Mouse (Mus musculus): ENCODE data around the gene Garem2. TPM values are rescaled to one million over a fixed set of nuclear protein-coding genes. Genes with fewer than 3 reads are reported as not detected.
A peak's percentile ranks its signal among the peaks of the same experiment; 100 is the strongest.

Garem2 gene
- polyA plus RNA-seq, 1 experiment from 2014 or later = 20.6 TPM

DNA sequence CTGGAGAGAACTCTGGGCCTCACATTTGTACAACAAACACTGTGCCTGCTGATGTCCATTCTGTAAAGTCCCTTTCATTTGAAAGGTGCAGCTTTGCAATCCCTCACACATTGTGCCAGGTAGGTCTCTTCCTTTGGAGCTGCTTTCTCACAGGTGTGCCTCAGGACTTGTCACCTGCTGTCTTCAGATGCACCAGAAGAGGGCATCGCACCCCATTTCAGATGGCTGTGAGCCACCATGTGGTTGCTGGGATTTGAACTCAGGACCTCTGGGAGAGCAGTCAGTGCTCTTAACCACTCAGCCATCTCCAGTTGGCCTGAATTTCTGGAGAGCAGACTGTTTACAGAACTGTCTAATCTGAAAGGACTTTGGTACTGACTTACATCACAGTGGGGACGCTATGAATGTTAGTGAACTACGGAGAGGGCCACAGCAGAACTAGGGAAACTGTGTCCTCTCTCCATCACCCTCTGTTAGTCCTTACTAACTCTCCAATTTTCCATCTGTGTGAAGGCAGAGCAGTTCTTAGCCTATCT, 7.6 kb downstream of the Garem2 start:
- H3K27ac ChIP-seq = no peak overlapping the region
- 90% methylated on average over 3 of the region's 3 CpGs for WGBS
- peaks cover 60% of the 10 kb centered on the region for H3K4me1 ChIP-seq (replicated peaks)
- no peaks in the 10 kb centered on the region for H3K9me3 ChIP-seq
- H3K27me3 ChIP-seq = peaks cover 26% of the 10 kb centered on the region
- no peak overlapping the region for H3K9ac ChIP-seq (replicated peaks)
- no peak overlapping the region for H3K4me2 ChIP-seq (replicated peaks)
- H3K36me3 ChIP-seq = peaks cover 43% of the 10 kb centered on the region
- no peak overlapping the region for H3K4me3 ChIP-seq (replicated peaks)
- no peak for ATAC-seq

DNA sequence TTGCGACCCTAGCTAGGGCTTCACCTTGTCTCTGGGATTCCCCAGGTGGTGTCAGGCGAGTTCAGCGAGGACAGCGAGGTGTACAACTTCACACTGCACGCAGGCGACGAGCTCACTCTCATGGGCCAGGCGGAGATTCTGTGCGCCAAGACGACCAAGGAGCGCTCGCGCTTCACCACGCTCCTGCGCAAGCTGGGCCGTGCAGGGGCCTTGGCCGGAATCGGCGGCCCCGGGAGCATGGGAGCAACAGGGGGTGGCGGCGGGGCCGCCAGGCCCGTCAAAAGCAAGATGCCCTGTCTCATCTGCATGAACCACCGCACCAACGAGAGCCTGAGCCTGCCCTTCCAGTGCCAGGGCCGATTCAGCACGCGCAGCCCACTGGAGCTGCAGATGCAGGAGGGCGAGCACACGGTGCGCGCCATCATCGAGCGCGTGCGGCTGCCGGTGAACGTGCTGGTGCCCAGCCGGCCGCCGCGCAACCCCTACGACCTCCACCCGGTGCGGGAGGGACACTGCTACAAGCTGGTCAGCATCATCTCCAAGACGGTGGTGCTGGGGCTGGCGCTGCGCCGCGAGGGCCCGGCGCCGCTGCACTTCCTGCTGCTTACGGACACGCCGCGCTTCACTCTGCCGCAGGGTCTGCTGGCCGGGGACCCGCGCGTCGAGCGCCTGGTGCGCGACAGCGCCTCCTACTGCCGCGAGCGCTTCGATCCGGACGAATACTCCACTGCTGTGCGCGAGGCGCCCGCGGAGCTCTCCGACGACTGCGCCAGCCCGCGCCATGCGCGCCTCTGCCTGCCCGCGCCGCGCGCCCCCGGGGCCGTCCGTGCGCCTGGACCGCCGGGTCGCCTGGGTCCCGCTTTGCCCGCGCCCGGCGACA, 9.2 kb downstream of the Garem2 start:
- peak overlapping the region; percentile 71 for H3K4me2 ChIP-seq (replicated peaks)
- H3K9ac ChIP-seq (replicated peaks) = peak overlapping the region; percentile 71
- peak overlapping the region; percentile 50 for H3K4me3 ChIP-seq (replicated peaks)
- 1% methylated on average over 90 of the region's 103 CpGs for WGBS
- peak; percentile 86 for ATAC-seq
- H3K4me1 ChIP-seq (replicated peaks) = peaks cover 47% of the 10 kb centered on the region
- no peaks in the 10 kb centered on the region for H3K9me3 ChIP-seq
- peak overlapping the region; percentile 51; the same call in 1 of the 2 replicates for H3K27ac ChIP-seq
- H3K27me3 ChIP-seq = peaks cover 26% of the 10 kb centered on the region
- H3K36me3 ChIP-seq = peaks cover 56% of the 10 kb centered on the region

DNA sequence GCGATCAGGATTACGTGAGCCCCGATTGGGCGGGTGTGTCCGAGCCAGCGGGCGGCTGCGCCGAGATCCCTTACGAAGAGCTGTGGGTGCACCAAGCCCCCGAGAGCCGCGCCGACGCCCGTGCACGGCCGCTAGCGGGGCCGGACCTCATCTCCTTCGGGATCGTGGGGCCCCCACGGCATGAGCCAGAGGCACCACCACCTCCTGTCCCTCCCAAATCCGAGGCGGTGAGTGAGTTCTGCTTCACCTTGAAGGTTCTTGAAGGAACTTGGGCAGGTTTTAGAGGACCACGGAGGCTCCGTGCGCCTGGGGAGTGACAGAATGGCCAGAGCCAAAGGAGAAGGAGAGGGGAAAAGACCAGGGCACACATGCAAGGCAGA, 9.8 kb downstream of the Garem2 start:
- Histone ChIP-seq H3K4me3 (replicated peaks) (peak overlapping the region; percentile 50), H3K9me3 (no peaks in the 10 kb centered on the region), H3K4me1 (replicated peaks) (peaks cover 41% of the 10 kb centered on the region), H3K27ac (no peak overlapping the region), H3K4me2 (replicated peaks) (peak overlapping the region; percentile 71), H3K9ac (replicated peaks) (peak overlapping the region; percentile 71), H3K27me3 (peaks cover 26% of the 10 kb centered on the region), H3K36me3 (peaks cover 62% of the 10 kb centered on the region)
- ATAC-seq = no peak; the same call in 1 of the 2 replicates
- 4% methylated on average over 27 of the region's 28 CpGs for WGBS

DNA sequence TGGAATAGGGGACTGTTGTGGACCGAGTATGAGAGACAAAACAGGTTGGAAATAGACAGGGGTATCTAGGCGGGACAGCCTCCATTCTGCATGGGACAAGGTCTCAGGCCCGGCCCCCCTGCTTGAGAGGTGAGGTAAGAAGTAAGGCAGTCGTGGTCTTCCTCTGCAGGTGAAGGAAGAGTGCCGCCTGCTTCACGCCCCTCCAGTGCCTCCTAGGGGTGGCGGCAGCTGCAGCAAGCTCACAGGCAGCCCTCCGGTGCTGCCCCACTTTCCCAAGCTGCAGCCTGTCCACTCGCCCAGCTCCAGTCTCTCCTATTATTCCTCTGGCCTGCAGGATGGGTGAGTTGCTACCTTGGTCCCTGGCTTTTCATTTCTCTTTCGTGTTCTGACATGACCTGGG, 10.8 kb downstream of the Garem2 start:
- no peak for ATAC-seq

DNA sequence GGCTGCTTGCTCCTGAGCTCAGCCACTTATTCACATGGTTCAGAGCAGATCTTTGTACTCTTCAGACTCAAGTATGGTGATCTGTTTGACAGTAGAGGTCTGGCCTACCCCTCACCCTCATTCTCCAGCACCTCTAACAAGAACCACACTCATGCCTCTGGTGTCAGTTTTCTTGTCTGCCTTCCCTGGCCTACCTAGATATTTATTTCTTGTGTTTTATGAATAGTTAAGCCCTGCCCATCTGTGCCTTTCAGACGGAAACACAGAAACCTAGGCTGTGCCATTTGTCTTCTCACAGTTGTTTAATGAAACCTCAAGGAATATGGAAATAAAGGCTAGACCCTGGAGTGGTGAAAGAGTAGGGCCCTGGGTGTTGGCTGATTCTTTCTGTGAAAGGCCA, 13.1 kb downstream of the Garem2 start:
- Histone ChIP-seq H3K4me3 (replicated peaks) (no peak overlapping the region), H3K9me3 (no peaks in the 10 kb centered on the region), H3K27me3 (peaks cover 18% of the 10 kb centered on the region), H3K9ac (replicated peaks) (no peak overlapping the region), H3K4me1 (replicated peaks) (peaks cover 18% of the 10 kb centered on the region), H3K27ac (no peak overlapping the region), H3K36me3 (peaks cover 83% of the 10 kb centered on the region), H3K4me2 (replicated peaks) (no peak overlapping the region)
- 90% methylated on average over 1 of the region's 1 CpGs for WGBS
- ATAC-seq = no peak

More for the DNA sequence above, 10.8 kb downstream of the Garem2 start:
- H3K36me3 ChIP-seq = peaks cover 72% of the 10 kb centered on the region
- H3K4me3 ChIP-seq (replicated peaks) = no peak overlapping the region
- no peak overlapping the region for H3K9ac ChIP-seq (replicated peaks)
- H3K4me1 ChIP-seq (replicated peaks) = peaks cover 32% of the 10 kb centered on the region
- 45% methylated on average over 10 of the region's 10 CpGs for WGBS
- H3K27me3 ChIP-seq = peaks cover 26% of the 10 kb centered on the region
- H3K9me3 ChIP-seq = no peaks in the 10 kb centered on the region
- H3K27ac ChIP-seq = no peak overlapping the region
- no peak overlapping the region for H3K4me2 ChIP-seq (replicated peaks)

DNA sequence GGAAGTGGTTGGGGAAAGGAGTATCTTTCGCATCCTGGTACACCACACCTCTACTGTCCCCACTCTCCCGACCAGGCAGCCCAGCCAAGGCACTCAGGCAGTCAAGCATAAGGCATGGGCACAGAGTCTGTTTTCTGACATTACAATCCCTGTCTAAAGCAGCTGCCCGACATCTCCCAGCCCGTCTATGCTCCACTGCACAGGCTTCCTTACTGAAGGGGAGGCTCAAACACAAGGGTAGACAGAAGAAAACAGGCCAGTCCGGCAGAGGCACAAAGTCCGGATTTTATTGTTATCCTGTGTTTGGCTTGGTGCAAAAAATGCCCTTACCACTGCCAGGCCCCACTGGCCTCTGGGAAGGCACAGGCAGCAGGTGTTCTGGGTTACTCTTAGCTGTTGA, 14.2 kb downstream of the Garem2 start:
- 73% methylated on average over 6 of the region's 6 CpGs for WGBS
- Histone ChIP-seq H3K4me1 (replicated peaks) (peaks cover 7% of the 10 kb centered on the region), H3K9me3 (no peaks in the 10 kb centered on the region), H3K4me2 (replicated peaks) (no peak overlapping the region), H3K9ac (replicated peaks) (no peak overlapping the region), H3K27ac (no peak overlapping the region), H3K27me3 (peaks cover 6% of the 10 kb centered on the region; the same call in 1 of the 2 replicates), H3K4me3 (replicated peaks) (no peak overlapping the region), H3K36me3 (peaks cover 95% of the 10 kb centered on the region)
- no peak for ATAC-seq

DNA sequence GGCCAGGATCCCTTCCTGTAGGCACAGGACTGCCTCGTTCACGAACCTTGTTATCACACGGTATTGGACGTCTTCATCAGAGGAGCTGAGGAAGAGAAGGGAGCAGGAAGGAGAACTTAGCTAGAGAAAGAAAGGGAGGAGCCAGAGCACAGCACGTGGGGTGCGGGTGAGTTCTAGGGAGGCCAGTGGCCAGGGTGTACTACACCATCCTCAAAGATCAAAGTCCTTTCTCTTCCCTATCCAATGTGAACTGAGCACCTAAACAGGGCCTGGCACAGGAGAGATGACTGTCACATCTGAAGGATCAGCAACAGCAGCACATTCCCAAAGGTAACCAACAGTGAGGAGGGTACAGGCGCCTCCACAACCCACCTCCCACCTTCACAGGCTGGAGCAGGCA, 15.1 kb downstream of the Garem2 start:
- peaks cover 97% of the 10 kb centered on the region for H3K36me3 ChIP-seq

DNA sequence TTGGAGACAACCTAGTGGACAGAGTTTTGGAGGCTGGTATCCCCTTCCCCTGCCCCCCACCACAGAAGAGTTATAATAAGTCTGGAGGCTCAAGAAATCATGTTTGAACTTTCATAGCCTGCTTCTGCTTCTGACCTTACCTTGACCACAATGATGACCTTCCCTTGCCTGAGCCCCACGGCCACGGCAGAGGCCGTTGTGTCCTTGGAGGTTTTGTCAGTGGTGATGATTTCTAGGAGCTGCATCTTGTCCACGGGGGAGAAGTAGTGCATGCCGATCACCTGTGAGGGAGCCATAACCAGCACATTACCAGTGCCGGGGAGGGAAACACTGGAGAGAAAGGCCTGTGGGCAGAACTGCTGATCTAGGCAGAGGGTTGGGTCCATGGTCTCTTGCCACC, 17.5 kb downstream of the Garem2 start:
- no peaks in the 10 kb centered on the region for H3K27me3 ChIP-seq
- no peak for ATAC-seq
- 95% methylated on average over 6 of the region's 6 CpGs for WGBS
- no peak overlapping the region for H3K27ac ChIP-seq
- H3K9me3 ChIP-seq = no peaks in the 10 kb centered on the region
- no peak overlapping the region for H3K4me2 ChIP-seq (replicated peaks)
- H3K36me3 ChIP-seq = peaks cover 98% of the 10 kb centered on the region
- no peaks in the 10 kb centered on the region for H3K4me1 ChIP-seq (replicated peaks)
- H3K9ac ChIP-seq (replicated peaks) = no peak overlapping the region
- no peak overlapping the region for H3K4me3 ChIP-seq (replicated peaks)

More for the DNA sequence above, 15.1 kb downstream of the Garem2 start:
- H3K4me3 ChIP-seq (replicated peaks) = no peak overlapping the region
- no peak overlapping the region for H3K9ac ChIP-seq (replicated peaks)
- no peak for ATAC-seq
- no peak overlapping the region for H3K4me2 ChIP-seq (replicated peaks)
- H3K4me1 ChIP-seq (replicated peaks) = no peaks in the 10 kb centered on the region
- WGBS = 86% methylated on average over 7 of the region's 7 CpGs
- H3K9me3 ChIP-seq = no peaks in the 10 kb centered on the region
- H3K27me3 ChIP-seq = no peaks in the 10 kb centered on the region
- H3K27ac ChIP-seq = no peak overlapping the region

DNA sequence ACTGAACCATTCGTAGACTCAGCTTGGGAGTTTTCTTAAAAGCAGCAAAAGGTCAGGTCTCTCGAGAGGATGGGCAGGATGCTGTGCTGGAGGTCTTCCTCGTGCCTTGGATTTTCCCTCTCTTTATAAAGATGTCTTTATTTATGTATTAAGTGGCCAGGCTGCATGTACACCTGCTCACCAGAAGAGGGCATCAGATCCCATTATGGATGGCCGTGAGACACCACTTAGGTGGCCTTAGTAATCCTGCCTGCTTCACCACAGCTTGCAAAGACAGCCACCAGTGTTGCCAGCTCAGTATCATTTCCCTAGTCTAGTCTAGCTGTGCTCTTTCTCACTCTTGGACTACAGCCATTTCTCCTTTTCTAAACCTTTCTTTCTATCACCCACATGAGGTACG, 20.6 kb downstream of the Garem2 start:
- Histone ChIP-seq H3K27me3 (no peaks in the 10 kb centered on the region), H3K4me2 (replicated peaks) (no peak overlapping the region), H3K4me3 (replicated peaks) (no peak overlapping the region), H3K27ac (no peak overlapping the region), H3K9me3 (no peaks in the 10 kb centered on the region), H3K36me3 (peaks cover 96% of the 10 kb centered on the region), H3K9ac (replicated peaks) (no peak overlapping the region), H3K4me1 (replicated peaks) (no peaks in the 10 kb centered on the region)
- no peak for ATAC-seq
- 46% methylated on average over 5 of the region's 5 CpGs for WGBS

DNA sequence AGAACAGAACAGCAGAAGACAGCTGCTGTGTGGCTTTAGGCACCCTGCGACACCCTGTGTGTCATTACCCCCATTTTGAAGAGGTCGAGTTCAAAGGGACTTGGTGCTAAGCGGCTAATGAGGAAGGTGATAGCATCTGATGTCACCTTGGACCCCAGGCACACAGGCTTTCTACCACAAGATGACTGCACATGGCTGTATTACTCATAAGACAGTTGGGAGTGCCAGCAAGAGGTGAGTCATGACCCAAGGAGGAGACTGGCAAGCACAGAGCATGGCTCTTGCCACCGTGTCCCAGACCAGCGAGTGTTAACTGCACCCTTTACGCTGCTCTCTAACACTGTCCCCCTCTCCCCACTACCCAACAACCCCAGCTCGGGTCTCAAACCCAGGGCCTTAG, 21.8 kb downstream of the Garem2 start:
- H3K4me2 ChIP-seq (replicated peaks) = no peak overlapping the region
- H3K9me3 ChIP-seq = no peaks in the 10 kb centered on the region
- no peak for ATAC-seq
- no peak overlapping the region for H3K9ac ChIP-seq (replicated peaks)
- no peaks in the 10 kb centered on the region for H3K27me3 ChIP-seq
- H3K36me3 ChIP-seq = peaks cover 91% of the 10 kb centered on the region
- H3K4me3 ChIP-seq (replicated peaks) = no peak overlapping the region
- 94% methylated on average over 7 of the region's 7 CpGs for WGBS
- H3K4me1 ChIP-seq (replicated peaks) = no peaks in the 10 kb centered on the region
- no peak overlapping the region for H3K27ac ChIP-seq

DNA sequence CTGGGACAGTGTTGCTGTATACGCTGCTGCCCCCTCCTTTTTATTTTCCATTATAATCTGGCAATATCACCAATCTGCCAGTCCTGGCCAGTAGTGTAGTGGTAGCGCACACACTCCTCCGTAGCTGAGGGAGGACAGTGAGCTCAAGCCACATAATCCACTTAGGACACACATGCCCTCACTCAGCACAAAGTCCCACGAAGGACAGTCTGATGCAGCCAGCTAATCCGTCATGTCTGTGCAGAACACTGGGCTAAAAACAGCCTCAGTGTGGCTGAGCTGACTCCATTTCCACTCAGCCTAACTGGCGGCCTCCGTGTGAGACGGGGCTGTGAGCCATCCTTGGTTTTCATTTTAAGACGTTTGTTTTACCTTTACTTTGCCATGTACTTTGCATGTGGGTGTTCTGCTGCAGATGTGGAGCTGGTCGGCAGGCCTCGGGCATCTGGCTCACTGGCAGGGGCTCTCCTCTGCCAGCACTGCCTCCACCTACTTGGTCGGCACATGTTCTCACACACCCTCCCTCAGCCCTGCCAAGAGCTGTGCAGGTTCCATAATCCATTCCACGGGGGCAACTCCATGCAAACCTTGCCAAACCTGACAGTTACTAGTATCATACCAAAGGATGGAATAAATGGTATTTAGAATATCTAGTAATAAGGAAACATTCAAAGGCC, 23.1 kb downstream of the Garem2 start:
- no peaks in the 10 kb centered on the region for H3K27me3 ChIP-seq
- no peak overlapping the region for H3K4me3 ChIP-seq (replicated peaks)
- 91% methylated on average over 13 of the region's 13 CpGs for WGBS
- no peak overlapping the region for H3K27ac ChIP-seq
- H3K9me3 ChIP-seq = no peaks in the 10 kb centered on the region
- no peak overlapping the region for H3K9ac ChIP-seq (replicated peaks)
- ATAC-seq = no peak
- no peak overlapping the region for H3K4me2 ChIP-seq (replicated peaks)
- no peaks in the 10 kb centered on the region for H3K4me1 ChIP-seq (replicated peaks)
- H3K36me3 ChIP-seq = peaks cover 89% of the 10 kb centered on the region

DNA sequence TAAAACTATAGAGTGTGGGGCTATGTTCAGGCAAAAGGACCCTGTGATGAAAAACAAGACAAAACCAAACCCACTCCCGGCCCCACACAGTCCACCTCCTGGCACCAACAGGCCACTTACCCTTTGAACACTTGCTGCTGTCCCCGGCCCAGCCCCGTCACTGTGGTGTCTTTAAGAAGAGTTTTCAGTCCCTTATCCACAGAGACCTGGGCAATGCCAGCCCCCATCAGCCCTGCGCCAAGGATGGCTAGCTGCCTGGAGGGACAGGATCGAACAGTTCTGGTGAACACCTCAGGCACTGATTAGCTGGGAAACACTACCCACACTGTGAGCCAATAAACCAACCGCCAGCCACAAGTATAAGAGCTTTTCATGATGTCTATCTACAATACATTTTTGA, 23.7 kb downstream of the Garem2 start:
- WGBS = 96% methylated on average over 6 of the region's 6 CpGs
- no peaks in the 10 kb centered on the region for H3K9me3 ChIP-seq
- H3K27me3 ChIP-seq = no peaks in the 10 kb centered on the region
- H3K4me1 ChIP-seq (replicated peaks) = no peaks in the 10 kb centered on the region
- no peak overlapping the region for H3K4me3 ChIP-seq (replicated peaks)
- peaks cover 88% of the 10 kb centered on the region for H3K36me3 ChIP-seq
- H3K27ac ChIP-seq = no peak overlapping the region
- H3K9ac ChIP-seq (replicated peaks) = no peak overlapping the region
- ATAC-seq = no peak
- H3K4me2 ChIP-seq (replicated peaks) = no peak overlapping the region
